Mouse (Mus musculus): Measurements from ENCODE around the gene Dcaf6.

- TF ChIP-seq POLR2A (IDR thresholded peaks at IDR 0.05; ENCODE audit: extremely low read depth, insufficient read depth, low read length): no peak
- TF ChIP-seq CTCF (IDR thresholded peaks at IDR 0.05; ENCODE audit: extremely low read depth, insufficient read depth, low read length): no peak
These were observed 28.9 kb upstream of the Dcaf6 start for GRCm38 (mm10) chr1:165489197-165489596.
